Mouse (Mus musculus): Measurements from ENCODE around the gene Dennd6a.

DNA sequence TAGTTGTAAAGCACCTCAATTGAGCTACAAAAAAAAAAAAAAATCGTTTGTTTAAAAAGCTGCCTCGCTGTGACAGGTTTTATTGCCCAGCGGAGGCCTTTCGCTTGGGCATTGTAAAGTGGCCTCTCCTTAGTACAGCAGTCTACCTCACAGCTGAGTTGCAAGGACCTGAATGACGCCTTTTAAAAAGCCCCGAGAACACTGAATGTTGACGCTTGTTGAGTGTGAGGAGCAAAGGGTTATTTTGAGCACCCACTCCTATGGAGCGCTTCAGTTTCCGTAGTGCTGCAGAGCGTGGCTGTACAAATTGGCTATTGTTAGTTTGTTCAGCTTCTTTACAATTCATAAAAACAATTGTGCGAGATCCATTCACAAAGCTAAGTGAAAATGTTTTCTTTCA, 65.6 kb downstream of the Dennd6a start:
- TF ChIP-seq CTCF (IDR thresholded peaks at IDR 0.05; ENCODE audit: extremely low read depth, insufficient read depth, low read length) (no peak), POLR2A (IDR thresholded peaks at IDR 0.05; ENCODE audit: extremely low read depth, insufficient read depth, low read length) (no peak)

All from cortical plate, adult 2 months (tissue).